Mouse (Mus musculus): Measurements from ENCODE around the gene Prss30.
"Not testable (repeated sequence)": the region's sequence is repeated elsewhere in the genome, so short reads cannot be mapped to it uniquely, and the experiment has no call there.

Gene Prss30

DNA sequence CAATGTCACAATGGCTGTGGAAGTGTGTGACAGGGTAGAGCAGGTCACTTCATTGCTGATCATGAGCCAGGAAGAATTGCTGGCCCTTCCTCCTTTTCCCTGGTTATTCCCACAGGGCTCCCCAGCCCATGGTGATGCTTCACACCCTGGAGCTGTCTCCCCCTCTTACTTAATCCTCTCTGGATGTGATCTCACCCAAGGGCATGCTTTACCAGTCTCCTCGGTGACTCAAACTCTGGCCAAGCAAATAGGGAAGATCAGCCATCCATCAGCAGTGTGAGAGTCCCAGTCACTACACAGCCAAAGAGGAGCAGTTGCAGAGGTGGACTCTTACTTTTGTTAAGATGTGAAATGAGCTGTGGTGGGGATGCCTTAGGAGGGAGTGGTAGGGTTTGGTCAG, 4.6 kb upstream of the Prss30 start:
- DNase-seq (ENCODE audit: low spot score): no peak

DNA sequence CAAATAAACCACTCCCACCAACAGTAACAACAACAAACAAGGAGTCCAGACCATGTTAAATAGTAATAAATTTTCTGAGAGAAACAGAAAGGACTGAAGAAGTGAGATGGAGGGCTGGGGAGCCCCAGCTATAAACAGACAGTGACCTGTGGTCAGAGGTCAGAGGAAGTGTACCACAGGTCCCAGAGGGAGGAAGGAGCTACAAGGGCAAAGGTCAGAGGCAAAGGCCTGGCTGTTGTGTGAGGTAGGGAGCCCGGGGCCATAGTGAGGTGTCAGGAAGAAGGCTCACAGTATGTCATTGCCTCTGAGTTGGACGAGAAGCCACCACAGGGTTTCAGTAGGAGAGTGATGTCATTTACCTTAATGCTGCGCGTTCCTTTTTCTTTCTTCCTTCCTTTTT, 2.5 kb upstream of the Prss30 start:
- DNase-seq (ENCODE audit: low spot score): peak; percentile 85

DNA sequence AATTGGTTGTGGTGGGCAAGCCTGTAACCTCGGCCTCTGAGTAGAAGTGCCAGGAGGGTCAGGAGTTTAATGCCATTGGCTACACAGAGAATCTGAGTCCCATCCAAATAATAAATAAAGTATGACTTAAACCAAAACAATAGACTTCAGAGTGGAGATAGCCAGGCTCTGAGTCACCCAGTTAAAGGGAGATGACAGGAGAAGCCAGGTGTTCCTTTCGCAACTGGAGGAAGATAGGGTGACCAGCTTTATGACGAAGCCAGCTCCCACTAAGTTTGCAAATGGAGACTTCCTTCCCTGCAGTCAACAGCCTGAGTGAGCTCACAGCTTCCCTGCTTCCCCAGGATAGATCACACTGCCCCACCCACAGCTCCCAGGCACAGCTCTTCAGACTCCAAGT, 895 bp downstream of the Prss30 start:
- DNase-seq (ENCODE audit: low spot score): no peak

DNA sequence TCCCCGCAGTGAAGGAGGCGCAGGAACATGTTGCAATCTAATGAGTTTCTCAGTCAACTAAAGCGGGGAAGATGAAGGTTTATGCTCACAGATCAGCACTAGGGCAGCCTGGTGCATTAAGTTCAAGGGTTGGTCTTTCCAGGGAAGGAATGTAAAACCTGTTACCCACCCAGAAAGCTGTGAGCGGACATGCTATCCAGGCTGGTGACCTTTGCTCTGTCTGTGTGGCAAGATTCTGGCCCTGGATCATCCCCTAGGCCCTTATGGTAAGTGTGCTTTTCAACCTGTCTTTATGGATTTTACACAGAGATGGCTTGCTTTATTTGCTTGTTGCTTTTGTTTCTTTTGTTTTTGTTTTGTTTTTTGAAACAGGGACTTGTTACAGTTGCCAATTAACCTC, 3.7 kb downstream of the Prss30 start:
- peak; percentile 84 for DNase-seq (ENCODE audit: low spot score)

DNA sequence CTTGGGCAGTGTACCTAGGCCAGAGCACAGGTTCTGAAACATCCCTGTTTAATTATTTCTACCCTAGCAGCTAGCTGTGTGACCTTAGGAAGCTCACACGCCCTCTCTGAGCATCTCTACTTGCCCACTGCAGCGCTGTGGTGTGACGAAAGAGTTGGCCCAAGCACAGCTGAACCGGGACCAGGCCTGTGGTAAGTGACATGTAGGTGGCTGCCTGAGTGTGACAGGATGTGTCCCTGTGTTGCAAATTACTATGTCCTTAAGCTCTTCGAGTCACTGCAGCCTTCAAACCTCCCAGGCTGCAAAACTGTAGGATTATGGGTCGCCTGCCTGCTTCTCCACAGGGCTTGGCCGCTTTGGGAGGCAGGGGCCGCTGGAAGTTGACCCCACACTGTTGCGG, 9.1 kb downstream of the Prss30 start:
- no peak for DNase-seq (ENCODE audit: low spot score)

DNA sequence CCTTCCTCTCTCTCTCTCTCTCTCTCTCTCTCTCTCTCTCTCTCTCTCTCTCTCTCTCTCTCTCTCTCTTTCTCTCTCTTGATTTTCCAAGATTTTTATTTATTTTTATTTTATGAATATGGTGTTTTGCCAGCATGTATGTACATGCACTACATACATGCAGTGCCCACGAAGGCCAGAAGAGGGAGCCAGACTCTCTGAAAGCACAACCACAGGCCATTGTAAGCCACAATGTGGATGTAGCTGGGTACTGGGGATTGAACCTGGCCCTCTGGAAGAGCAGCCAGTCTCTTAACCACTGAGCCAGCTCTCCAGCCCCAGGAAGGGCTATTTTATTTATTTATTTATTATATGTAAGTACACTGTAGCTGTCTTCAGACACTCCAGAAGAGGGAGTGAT, 11.1 kb downstream of the Prss30 start:
- peak; percentile 49 for DNase-seq (ENCODE audit: low spot score)

DNA sequence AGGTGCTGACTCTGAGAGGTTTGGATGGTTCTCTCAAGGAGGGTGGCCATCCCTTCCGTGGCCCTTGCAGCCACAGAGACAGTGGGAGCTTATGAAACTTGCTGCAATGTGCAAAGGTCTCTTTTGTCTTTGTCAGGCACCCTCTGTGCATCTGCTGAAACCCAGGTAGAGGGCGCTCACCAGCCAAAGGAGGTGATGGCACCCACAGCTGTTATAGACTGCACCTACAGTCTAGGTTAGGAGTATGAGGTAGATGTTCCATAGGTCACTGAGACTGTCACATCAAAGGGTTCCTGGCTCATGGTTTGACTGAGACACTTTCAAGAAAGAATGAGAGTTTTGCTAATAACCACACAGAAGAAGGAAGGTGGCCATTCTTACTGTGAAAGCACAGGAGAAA, 11.6 kb downstream of the Prss30 start:
- no peak for DNase-seq (ENCODE audit: low spot score)

DNA sequence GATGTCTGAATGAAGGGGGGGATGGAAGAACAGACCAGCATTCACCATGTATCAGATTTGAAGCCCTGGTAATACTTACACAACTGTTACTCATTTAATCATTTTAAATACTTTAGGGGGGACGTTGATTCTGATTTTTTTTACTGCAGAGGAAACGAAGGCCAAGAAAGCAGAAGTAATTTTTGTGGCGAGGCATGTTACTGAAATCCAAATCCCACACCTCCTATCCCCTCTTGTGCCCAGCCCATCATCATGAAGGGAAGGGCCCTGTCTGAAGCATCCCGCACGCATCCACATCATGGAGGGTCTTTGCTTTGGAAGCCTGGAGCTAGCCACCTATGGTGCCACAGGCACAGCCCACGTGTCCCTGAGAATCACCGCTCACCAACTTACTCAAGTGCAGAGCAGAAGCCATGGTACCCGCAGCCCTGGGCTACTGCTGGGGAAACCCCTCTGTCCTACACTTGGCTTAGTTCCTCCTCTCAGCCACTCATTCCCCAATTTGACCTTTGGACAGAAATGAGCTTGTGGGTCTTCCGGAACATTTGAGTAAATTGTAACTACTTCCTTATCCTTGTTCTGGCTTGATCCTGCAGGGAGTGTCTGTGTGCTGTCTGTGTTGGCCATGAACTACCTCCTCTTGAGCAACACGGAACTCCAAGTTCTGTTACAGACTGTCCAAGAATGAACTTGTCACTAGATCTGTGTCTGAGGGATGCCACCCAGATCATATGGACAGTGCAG, 13.5 kb downstream of the Prss30 start:
- DNase-seq (ENCODE audit: low spot score): peak; percentile 58

DNA sequence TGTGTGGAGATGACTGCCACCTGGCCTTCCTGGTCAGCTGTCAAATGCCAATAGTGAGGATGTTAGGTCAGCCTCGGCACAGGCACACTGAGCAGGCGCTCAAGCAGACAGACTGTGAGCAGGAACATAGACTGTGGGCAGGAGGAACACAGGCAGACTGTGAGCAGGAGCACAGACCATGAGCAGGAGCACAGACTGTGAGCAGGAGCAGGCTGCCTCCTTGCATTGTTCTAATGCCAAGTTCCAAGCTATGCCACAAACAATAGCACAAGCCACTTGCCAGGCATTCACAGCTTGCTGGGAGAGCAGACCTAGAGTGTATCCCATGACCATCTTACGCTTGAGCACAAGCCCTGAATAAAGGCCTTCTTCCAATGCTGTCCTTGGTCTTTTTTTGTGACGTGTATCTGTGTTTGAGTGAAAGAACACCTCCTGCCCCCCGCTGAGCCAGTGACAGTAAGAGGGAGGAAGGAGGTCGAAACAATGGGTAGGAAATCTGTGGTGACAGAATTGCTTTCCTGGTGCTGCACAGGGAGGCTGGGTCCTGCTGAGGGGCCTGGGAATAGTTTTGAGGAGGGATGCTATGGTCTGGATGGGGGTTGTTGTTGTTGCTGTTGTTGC, 14.5 kb downstream of the Prss30 start:
- no peak for DNase-seq (ENCODE audit: low spot score)

DNA sequence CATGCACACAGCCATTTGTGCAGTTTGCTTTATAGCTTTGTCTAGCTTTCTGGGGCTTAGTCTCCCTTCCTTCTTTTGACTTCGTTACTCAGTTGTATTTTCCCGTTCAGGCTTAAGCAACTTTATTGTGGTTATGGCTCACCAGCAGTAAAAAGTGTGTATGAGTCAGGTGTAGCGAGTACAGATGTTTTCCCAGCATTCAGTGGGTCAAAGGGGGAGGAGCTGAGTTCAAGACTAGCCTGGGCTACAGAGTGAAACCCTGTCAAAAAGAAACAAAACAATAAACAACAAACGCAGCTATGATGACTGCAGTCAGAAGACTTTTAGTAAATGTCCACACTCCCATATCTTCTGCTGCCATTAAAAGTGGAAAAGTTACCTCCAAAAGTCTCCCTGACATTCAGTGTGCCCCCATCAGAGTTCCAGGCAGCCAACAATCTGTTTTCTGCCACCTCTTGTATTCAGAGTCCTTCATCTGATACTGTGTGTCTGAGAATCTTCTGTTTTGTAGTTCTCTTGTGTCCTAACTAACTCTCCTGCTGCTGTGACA, 18.7 kb downstream of the Prss30 start:
- no peak for DNase-seq (ENCODE audit: low spot score)

DNA sequence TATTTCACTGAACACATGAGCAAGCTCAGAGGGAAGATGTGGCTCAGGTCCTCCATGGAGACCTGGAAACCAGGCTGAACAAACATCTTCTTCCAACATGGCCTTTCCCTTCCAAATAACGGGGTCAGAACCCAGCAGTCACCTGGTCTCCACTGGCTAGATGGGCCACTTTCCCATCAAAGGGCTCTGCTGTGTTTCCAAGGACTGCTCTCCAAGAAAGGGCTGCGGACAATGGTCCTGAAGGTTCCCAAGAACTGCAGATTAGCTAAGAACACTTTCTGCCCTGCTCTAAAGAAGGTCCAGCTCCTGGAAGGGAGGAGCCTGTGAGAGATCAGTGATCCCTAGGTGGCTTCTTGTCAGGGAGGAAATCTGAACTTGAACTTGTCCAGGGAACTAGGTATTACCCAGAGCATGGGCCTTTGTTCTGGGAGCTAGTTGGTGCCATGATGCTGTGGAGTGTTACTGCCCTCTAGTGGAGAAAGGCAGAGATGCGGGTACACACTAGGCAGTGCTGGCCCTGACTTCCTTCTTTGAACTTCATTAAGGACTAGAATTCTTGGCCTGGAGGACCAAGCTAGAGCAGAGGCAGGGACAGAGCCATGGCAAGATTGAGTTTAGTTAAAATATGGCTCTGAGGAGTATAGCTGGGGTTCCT, 20.2 kb downstream of the Prss30 start:
- peak; percentile 72 for DNase-seq (ENCODE audit: low spot score)

DNA sequence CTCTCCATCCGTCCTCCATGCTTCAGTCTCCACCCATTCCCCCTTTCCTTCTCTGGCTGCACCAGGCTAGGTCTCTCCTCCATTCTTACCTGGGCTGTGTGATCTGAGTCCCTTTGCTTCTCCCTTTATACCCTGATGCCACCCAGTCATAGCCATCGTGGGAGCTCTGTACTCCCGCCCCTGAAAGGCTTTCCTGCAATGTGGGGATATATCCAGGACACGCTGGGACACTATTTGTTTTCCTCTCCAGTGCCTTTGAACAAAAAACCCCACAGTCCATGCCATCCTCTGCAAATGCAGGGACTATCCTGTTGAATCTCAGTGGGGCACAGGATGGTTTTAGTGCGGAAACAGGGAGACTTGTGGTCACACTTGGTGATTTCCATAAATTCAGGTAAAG, 25.2 kb downstream of the Prss30 start, which contains the start of gene Sbpl:
Gene Sbpl (minus strand): TSS at position 101 of the 400 bp plus-strand sequence.
- DNase-seq (ENCODE audit: low spot score): no peak

DNA sequence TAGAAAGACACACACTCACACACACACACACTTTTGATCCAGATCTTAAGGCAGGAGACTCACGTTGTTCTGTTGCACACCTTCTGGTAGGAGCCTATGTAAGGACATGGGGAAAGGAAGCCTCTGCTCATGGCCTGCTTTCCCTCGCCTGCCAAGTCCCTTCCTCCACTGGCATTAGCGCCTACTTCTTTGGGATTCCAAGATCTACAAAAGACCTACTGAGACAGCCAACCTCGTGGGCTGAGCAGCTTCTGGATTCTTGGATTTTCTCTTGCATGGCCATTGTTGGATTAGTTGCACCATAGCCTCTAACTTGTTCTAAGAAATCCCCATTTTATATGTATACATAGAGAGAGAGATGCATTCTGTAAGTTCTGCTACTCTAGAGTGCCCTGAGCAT, 29.5 kb downstream of the Prss30 start:
- not testable (repeated sequence) for DNase-seq (ENCODE audit: low spot score)

DNA sequence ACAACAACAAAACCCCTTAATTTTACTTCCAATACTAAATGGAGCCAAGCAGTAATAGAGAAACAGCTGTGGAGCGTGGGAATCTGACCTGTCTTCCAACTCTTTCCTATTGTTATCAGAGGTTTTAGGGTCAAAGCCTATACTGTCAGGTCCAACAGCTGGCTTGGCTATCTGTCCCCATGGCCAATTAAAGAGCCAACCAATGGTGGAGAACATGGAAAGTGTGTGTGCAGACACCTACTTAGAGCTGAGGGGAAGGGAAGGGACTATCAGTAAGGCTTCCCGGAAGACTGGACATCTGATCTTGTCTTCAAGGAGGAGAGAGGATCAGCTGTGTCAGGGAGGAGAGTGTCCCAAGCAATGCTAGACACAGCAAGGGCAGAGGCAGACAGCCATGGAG, 31.3 kb downstream of the Prss30 start:
- DNase-seq (ENCODE audit: low spot score): no peak

DNA sequence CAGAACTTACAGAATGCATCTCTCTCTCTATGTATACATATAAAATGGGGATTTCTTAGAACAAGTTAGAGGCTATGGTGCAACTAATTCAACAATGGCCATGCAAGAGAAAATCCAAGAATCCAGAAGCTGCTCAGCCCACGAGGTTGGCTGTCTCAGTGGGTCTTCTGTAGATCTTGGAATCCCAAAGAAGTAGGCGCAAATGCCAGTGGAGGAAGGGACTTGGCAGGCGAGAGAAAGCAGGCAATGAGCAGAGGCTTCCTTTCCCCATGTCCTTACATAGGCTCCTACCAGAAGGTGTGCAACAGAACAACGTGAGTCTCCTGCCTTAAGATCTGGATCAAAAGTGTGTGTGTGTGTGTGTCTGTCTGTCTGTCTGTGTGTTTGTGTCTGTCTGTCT, 32.9 kb downstream of the Prss30 start:
- not testable (repeated sequence) for DNase-seq (ENCODE audit: low spot score)

DNA sequence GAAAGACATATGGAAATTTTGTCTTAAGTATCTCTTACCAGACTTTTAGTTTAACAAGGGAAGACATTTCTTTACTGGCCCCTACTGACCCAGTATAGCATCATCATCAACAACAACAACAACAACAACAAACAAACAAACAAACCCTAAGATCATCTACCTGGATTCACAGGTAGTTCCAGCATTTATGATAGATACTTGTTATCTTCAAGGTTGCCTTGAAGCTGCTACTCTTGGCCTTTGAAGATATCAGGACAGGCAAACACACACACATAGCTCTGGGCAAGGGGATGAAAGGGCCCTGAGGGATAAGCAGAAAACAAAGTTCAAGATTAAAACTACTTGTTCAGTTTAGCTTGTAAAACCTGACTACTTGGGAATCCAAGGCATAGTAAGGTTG, 39.0 kb downstream of the Prss30 start, which contains the start of gene Sbp:
Gene Sbp (plus strand): TSS at position 301 of the 400 bp plus-strand sequence.
- DNase-seq (ENCODE audit: low spot score): no peak

DNA sequence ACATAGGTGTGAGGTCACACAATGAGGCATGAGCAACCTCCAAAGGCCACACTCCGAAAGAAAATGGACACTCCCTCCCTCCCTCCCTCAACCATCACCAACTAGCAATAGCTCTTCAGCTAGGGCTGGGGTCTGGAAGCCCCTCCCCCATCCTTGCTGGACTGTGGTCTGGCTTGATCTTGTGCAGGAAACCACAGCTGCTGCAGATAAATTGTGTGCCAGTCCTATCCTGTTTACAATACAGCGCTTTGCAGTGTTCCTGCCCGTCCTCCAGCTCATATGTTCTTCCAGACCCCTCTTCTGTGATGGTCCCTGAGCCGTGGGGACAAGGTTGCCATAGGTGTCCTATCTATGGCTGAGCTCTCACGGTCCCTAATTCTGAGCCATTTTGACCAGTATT, 49.2 kb downstream of the Prss30 start:
- no peak for DNase-seq (ENCODE audit: low spot score)

DNA sequence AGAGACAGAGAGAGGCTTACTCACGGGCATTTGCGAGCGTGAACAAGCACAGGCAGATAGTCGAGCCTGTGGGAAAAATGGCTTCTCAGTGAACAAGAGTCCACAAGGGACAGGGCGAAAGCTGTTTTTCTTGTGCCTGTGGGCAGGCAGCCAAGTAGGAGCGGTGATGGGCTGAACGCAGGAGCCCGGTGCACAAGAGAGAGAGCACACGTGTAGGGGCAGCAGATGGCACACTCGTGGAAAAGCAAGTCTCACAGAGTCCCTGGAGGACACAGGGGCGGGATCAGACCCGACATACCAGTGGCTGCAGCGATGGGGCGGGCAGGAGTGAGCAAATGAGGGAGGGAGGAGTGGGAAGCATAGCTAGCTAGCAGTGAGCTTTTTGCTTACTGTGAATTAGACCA, 55.3 kb downstream of the Prss30 start:
- peak; percentile 56 for DNase-seq (ENCODE audit: low spot score)

DNA sequence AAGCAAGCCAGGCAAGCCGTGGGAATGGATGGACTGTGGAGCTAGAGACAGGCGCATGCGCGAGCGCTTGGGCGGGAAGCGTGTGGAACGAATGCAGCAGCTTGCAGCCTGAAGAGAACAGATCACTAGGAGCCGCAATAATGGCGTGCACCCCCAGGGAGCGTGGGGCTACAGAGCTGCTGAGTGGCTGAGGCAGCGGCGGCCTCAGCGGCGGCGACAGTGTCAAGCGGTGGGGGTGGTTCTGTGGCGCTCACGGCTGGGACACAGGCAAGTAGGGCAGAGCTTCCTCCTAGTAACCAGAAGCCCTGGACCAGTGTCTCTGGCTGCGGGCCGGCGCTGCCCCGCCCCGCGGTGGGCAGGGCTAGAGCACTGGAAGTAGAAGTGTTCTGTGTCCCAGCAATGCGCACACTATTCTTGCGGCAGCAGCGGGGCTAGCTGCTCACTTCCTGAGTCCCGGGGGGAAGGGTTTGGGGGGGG, 55.8 kb downstream of the Prss30 start:
- peak; percentile 93 for DNase-seq (ENCODE audit: low spot score)
